Mouse (Mus musculus): ENCODE data around the gene Tbc1d1. TPM values are rescaled to one million over a fixed set of nuclear protein-coding genes. Genes with fewer than 3 reads are reported as not detected.

The Tbc1d1 gene
- total RNA-seq, 1 experiment, result 31.1 TPM

DNA sequence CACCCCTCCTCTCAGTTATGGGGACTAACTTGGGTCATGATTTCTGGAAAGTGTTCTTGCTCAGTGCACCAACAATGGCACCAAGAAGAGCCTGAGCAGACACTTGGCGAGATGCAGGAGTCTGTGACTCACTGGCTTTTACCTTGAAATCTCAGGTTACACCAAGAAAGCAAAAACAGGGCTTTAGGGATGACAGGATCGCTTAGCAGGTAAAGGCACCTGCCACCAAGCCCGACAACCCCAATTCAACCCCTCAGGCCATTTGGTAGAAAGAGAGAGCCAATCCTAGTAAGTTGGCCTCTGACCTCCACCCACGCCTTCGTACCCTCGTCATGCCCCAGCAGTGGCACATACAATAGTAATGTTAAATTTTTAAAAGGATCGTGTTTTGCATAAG lies 62.5 kb downstream of the Tbc1d1 start:
- Histone ChIP-seq H3K27ac (ENCODE audit: insufficient read depth, low read depth, low read length, poor library complexity, severe bottlenecking) (no peak overlapping the region), H3K9ac (ENCODE audit: insufficient read depth, low read depth, low read length, poor library complexity, severe bottlenecking) (no peak overlapping the region), H3K4me1 (ENCODE audit: control insufficient read depth in 2 of 2, insufficient read depth in 2 of 2, low read length in 2 of 2, poor library complexity in 1 of 2) (peaks cover 0 to 4% of the 10 kb centered on the region in 2 experiments; a peak in 1 of 4 replicates), H3K9me3 (ENCODE audit: control insufficient read depth, insufficient read depth, low read depth, low read length) (no peaks in the 10 kb centered on the region), H3K4me3 (ENCODE audit: insufficient read depth in 1 of 2, low read depth in 1 of 2, low read length in 2 of 2, poor library complexity in 1 of 2, severe bottlenecking in 1 of 2) (no peak overlapping the region), H3K36me3 (ENCODE audit: control insufficient read depth, insufficient read depth, low read length, poor library complexity, severe bottlenecking) (no peaks in the 10 kb centered on the region)
- DNase-seq (ENCODE audit: low read depth, low spot score), result no peak
- in situ Hi-C loops (cut with MboI; ENCODE audit: low sequenced_read_pairs in 2 of 2, unreplicated experiment in 2 of 2), result no loop called here
- TF ChIP-seq ZC3H11A (IDR thresholded peaks at IDR 0.05; ENCODE audit: borderline replicate concordance, low read depth, low read length) (no peak), CHD2 (IDR thresholded peaks at IDR 0.05; ENCODE audit: low read depth, low read length) (no peak), MAFK (IDR thresholded peaks at IDR 0.05; ENCODE audit: insufficient read depth, low read depth, low read length) (no peak), ZNF384 (IDR thresholded peaks at IDR 0.05; ENCODE audit: low read depth, low read length) (no peak), HCFC1 (IDR thresholded peaks at IDR 0.05; ENCODE audit: borderline replicate concordance, insufficient read depth, low read length) (no peak)

DNA sequence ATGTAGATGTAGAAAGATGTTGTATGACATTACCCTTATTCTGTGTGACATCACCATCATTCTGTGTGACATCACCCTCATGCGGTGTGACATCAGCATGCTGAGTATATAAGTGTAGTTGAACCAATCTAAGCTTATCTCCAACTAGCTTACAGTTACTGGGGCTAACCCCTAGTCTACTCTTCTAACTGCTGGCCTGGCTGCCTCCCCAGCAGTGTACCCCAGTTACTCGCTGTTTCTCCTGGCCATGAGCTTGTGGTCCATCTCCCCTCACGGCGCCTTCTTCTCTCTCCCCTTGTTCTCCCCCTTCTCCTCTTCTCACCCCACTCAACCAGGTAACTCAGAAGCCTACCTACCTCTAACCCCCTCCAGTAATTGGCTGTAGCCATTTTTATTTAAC lies 64.7 kb downstream of the Tbc1d1 start:
- DNase-seq (ENCODE audit: low read depth, low spot score), result no peak
- no peak overlapping the region for H3K9ac ChIP-seq (ENCODE audit: insufficient read depth, low read depth, low read length, poor library complexity, severe bottlenecking)
- peaks cover 0 to 6% of the 10 kb centered on the region in 2 experiments; a peak in 1 of 4 replicates for H3K4me1 ChIP-seq (ENCODE audit: control insufficient read depth in 2 of 2, insufficient read depth in 2 of 2, low read length in 2 of 2, poor library complexity in 1 of 2)
- no peak overlapping the region for H3K4me3 ChIP-seq (ENCODE audit: insufficient read depth in 1 of 2, low read depth in 1 of 2, low read length in 2 of 2, poor library complexity in 1 of 2, severe bottlenecking in 1 of 2)
- no peak overlapping the region for H3K27ac ChIP-seq (ENCODE audit: insufficient read depth, low read depth, low read length, poor library complexity, severe bottlenecking)
- no peaks in the 10 kb centered on the region for H3K36me3 ChIP-seq (ENCODE audit: control insufficient read depth, insufficient read depth, low read length, poor library complexity, severe bottlenecking)
- no peaks in the 10 kb centered on the region for H3K9me3 ChIP-seq (ENCODE audit: control insufficient read depth, insufficient read depth, low read depth, low read length)
- in situ Hi-C loops (cut with MboI; ENCODE audit: low sequenced_read_pairs in 2 of 2, unreplicated experiment in 2 of 2), result no loop called here
- no peak for TF ChIP-seq HCFC1 (IDR thresholded peaks at IDR 0.05; ENCODE audit: borderline replicate concordance, insufficient read depth, low read length)
- TF ChIP-seq ZNF384 (IDR thresholded peaks at IDR 0.05; ENCODE audit: low read depth, low read length), result no peak
- no peak for TF ChIP-seq CHD2 (IDR thresholded peaks at IDR 0.05; ENCODE audit: low read depth, low read length)
- no peak for TF ChIP-seq MAFK (IDR thresholded peaks at IDR 0.05; ENCODE audit: insufficient read depth, low read depth, low read length)
- TF ChIP-seq ZC3H11A (IDR thresholded peaks at IDR 0.05; ENCODE audit: borderline replicate concordance, low read depth, low read length), result no peak

DNA sequence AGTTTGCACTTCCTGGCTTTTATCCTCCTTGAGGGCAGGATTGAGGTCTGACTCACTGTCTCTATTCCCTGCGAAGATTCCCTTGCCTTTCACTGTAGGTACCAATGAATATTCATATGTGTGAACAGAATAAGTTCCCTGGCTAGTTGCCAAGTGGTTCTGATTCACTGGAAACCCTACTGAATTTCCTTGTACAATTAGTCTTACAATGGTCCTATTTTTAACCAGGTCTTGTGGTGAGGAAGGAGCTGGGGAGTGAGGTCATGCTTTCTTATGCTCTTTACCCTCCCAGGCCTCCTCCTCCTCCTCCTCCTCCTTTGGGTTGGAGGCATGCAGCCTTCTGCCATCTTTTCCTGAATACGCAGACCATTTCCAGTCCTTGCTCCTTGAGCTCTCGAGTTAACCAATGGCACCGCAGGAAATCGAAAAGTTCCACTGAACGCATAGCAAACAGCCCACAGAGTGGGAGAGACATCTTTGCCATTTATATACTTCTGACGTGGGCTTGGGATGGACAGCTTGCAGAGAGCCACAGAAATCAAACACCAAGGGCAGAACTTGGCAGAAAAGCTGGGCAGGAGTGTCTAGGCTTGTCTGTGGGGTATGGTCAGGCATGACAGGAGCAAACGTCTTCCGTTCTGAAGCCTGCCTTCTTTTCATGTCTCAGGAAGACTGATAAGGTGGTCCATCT lies 68.8 kb downstream of the Tbc1d1 start:
- no peaks in the 10 kb centered on the region for H3K9me3 ChIP-seq (ENCODE audit: control insufficient read depth, insufficient read depth, low read depth, low read length)
- no peak for TF ChIP-seq MAFK (IDR thresholded peaks at IDR 0.05; ENCODE audit: insufficient read depth, low read depth, low read length)
- no peak for TF ChIP-seq HCFC1 (IDR thresholded peaks at IDR 0.05; ENCODE audit: borderline replicate concordance, insufficient read depth, low read length)
- no peak for TF ChIP-seq ZNF384 (IDR thresholded peaks at IDR 0.05; ENCODE audit: low read depth, low read length)
- no peak for TF ChIP-seq CHD2 (IDR thresholded peaks at IDR 0.05; ENCODE audit: low read depth, low read length)
- no peak for TF ChIP-seq ZC3H11A (IDR thresholded peaks at IDR 0.05; ENCODE audit: borderline replicate concordance, low read depth, low read length)
- H3K9ac ChIP-seq (ENCODE audit: insufficient read depth, low read depth, low read length, poor library complexity, severe bottlenecking), result no peak overlapping the region
- no peaks in the 10 kb centered on the region for H3K36me3 ChIP-seq (ENCODE audit: control insufficient read depth, insufficient read depth, low read length, poor library complexity, severe bottlenecking)
- DNase-seq (ENCODE audit: low read depth, low spot score), result no peak
- H3K27ac ChIP-seq (ENCODE audit: insufficient read depth, low read depth, low read length, poor library complexity, severe bottlenecking), result no peak overlapping the region
- 0 out of 4 replicates have a peak, but pooled peaks cover 0 to 2% of the 10 kb centered on the region in 2 experiments for H3K4me1 ChIP-seq (ENCODE audit: control insufficient read depth in 2 of 2, insufficient read depth in 2 of 2, low read length in 2 of 2, poor library complexity in 1 of 2)
- H3K4me3 ChIP-seq (ENCODE audit: insufficient read depth in 1 of 2, low read depth in 1 of 2, low read length in 2 of 2, poor library complexity in 1 of 2, severe bottlenecking in 1 of 2), result no peak overlapping the region
- in situ Hi-C loops (cut with MboI; ENCODE audit: low sequenced_read_pairs in 2 of 2, unreplicated experiment in 2 of 2), result no loop called here

DNA sequence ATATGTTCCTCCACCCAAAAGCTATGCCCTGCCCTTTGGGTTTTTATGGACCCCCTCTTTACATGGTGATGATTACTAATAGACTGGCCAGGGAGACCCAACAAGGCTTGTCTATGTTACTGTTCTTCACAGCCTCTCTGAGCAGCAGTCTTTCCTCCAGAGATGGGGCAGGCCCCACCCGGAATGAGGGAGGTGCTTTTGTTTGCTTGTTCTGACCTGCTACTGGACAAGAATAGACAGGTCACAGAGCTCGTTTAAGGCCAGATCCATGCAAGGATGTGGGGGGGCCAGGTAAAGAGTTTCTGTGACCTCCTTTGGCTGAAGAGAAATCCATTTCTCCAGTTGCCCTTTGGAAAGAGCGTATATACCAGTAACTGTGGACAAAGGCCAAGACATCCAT lies 72.1 kb downstream of the Tbc1d1 start:
- in situ Hi-C loops (cut with MboI; ENCODE audit: low sequenced_read_pairs in 2 of 2, unreplicated experiment in 2 of 2), result no loop called here
- Histone ChIP-seq H3K4me3 (ENCODE audit: insufficient read depth in 1 of 2, low read depth in 1 of 2, low read length in 2 of 2, poor library complexity in 1 of 2, severe bottlenecking in 1 of 2) (no peak overlapping the region), H3K27ac (ENCODE audit: insufficient read depth, low read depth, low read length, poor library complexity, severe bottlenecking) (no peak overlapping the region), H3K9ac (ENCODE audit: insufficient read depth, low read depth, low read length, poor library complexity, severe bottlenecking) (no peak overlapping the region), H3K9me3 (ENCODE audit: control insufficient read depth, insufficient read depth, low read depth, low read length) (no peaks in the 10 kb centered on the region), H3K4me1 (ENCODE audit: control insufficient read depth in 2 of 2, insufficient read depth in 2 of 2, low read length in 2 of 2, poor library complexity in 1 of 2) (peaks cover 2 to 3% of the 10 kb centered on the region in 2 experiments; a peak in 2 of 4 replicates), H3K36me3 (ENCODE audit: control insufficient read depth, insufficient read depth, low read length, poor library complexity, severe bottlenecking) (no peaks in the 10 kb centered on the region)
- no peak for TF ChIP-seq ZC3H11A (IDR thresholded peaks at IDR 0.05; ENCODE audit: borderline replicate concordance, low read depth, low read length)
- TF ChIP-seq ZNF384 (IDR thresholded peaks at IDR 0.05; ENCODE audit: low read depth, low read length), result no peak
- TF ChIP-seq CHD2 (IDR thresholded peaks at IDR 0.05; ENCODE audit: low read depth, low read length), result no peak
- TF ChIP-seq HCFC1 (IDR thresholded peaks at IDR 0.05; ENCODE audit: borderline replicate concordance, insufficient read depth, low read length), result no peak
- TF ChIP-seq MAFK (IDR thresholded peaks at IDR 0.05; ENCODE audit: insufficient read depth, low read depth, low read length), result no peak
- DNase-seq (ENCODE audit: low read depth, low spot score), result no peak

Data from ES-E14 (cell line).